Mouse (Mus musculus) right cerebral cortex, postnatal 14 days (tissue): ENCODE results near the gene Fggy.

Experiments used
- DNase-seq: peaks from one replicate; pipeline ENCODE4 v3.0.0; 2022

The Fggy gene

DNA sequence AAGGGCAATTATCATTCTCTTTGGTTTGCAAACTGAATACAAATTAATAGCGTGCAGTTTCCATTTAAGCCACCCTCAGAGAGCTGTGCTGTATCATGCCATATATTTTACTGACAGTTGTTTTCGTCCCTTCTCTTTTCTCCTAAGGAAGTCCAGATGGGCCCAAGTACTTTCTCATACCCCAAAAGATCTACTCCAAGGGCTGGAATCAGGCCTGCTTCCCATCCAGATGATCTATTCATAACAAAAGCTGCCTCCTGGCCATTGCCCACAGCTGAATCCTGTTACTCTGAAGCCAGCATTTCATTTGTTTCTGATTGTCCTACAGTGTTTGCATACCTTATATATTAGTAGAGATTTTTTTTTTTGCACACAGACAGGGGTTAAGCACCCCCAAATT lies 231.6 kb downstream of the Fggy start:
- no peak for DNase-seq

DNA sequence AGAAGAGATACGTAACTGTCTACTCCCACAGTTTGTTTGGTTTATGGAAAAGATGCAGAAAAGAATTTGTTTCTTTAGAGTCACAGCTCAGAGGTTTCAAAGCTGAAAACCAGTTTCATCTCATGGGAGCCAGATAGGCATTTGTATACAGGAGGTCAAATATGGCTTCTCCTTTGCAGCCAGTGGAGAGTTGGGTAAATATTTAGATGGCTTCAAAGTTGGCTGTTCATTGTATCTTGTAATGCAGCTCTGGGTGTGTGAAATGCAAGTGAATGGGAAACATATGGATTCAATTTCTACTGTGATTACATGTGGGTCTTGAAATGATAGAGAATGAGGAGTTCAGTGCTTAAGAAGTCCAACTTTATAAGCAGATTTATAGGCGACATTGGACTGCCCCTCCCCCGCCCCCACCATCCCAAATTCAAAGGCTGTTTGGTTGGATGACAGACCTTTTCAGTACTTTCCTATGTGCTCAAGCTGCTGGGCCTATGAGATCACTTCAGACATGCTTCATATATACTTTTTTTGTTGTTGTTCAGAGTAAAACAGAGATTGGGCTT lies 234.7 kb downstream of the Fggy start:
- no peak for DNase-seq

DNA sequence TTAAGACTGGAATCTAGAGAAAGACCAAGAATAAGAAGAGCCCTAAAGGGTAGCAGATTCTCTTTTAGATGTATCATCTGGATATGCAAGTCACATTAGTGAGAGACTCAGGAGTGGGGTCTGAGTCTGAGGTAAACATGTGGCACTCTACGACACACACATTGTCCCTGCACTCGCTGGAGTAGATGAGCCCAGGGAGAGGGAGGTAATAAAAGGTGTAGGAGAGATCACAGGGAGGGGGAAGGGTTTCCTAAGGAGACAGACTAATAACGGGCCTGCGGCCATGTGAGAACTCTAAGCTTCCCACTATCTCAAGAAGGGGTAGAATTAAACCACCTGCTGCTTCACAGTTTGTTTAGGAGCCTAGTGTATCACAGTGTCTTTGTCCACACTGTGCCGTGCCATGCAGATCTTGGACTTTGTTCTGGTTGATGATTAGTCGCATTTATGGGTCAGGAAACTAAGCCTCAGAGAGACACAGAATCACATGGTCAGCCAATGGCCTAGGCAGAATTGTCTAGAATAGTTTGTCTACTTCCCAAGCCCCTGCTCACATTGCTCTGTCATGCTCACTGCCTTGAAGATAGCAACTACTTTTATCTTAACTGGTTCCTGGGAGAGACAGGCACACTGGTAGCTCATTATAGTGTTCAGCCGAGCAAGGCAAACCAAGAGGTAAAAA lies 236.5 kb downstream of the Fggy start:
- DNase-seq = no peak

DNA sequence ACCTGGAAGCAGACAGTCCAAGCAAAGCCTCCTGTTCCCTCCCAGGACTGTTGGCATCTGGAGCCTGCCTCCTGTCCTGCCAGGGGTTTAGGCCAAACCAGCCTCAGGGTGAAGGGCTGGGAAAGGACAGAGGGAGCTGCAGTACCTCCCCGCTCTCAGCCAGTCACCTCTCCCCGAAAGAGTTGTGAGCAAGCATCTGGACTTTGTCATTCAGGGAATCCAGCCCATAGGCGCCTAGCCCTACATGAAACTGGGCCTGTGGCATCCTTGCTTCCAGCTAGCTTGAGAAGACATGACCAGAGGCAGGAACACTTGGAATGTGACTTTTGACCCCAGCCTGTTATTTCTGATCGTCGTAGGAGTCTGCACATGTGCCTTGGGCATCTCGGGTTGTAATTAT lies 237.3 kb downstream of the Fggy start:
- no peak for DNase-seq

DNA sequence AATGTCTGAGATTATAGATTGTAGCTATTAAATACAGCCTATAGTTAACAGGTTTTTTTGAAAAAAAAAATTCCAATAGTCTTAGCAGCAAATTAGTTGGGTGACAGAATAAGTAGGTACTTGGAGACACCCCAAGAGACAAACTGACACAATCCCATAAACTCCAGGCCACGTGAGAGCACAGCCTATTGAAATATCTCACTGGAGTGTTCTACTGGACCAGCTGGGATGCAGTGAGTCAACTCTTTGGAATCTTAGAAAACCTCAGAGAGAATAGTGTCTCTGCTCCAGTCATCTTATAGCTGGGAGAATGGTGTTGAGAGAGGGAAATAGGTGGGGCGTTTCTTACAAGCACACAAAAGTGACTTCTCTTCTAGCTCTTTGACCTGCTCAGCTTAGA lies 238.0 kb downstream of the Fggy start:
- DNase-seq = no peak

DNA sequence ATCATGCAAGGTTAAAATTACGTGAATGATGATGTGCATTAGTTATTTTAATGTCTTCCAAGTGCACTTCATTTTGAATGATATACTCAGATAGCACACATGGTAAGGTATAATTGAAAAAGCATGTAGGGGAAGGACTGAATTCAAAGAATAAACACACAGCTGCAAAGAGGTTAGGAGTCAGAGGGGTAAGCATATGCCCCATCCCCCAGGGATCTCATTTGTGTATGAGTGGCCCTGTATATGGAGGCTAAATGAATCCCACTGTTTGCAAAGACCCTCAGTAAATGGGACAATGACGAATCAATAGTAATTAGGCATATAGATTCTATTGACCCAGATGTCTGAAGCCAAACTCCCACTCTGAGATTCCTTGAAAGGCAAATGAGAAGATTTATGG lies 262.3 kb downstream of the Fggy start:
- DNase-seq = no peak

DNA sequence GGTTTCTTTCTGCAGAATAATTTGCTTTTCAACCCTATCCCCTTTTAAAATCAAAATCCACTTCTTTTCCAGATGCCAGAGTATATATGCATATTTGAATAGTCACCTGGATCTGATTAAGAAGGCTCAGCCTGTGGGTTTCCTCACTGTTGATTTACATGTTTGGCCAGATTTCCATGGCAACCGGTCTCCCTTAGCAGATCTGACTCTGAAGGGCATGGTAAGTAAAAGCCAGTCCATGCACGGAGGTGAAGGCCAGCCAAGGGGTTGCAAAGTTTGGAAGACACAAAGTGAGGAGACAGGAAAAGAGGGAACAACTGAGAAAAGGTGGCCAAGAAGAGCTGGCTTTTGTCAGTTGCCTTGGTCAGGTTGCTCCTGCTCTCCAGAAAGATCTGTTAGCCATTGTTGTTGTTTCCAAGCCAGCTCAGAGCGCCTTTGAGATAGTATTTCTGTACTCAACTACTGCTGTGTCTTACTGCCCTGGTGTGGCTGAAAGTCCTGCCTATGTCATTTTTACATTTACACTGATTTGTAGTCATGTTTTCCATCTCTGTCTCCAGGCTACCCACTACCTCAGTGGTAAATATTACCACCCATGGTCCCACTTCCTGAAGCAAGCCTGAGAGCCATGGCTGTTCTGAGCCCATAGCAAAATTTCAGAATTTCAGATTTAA lies 264.7 kb downstream of the Fggy start:
- no peak for DNase-seq

DNA sequence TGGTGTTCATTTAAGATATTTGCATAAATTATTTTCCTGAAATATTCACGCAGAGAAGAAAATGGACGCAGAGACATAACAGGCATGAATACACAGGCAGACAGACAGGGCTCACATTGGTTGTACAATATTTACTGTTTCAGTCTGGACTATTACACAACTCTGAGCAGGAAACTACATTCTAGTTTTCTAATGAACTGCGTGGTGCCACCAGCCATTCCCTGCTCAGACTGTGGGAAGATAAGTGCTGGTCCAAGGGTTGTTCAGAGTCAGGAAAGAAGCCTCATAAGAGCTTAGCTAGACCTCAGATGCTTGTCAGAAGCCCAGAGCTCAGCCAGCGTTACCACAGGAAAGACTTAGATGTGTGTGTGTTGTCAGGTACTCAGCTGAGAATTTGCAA lies 270.9 kb downstream of the Fggy start:
- no peak for DNase-seq

DNA sequence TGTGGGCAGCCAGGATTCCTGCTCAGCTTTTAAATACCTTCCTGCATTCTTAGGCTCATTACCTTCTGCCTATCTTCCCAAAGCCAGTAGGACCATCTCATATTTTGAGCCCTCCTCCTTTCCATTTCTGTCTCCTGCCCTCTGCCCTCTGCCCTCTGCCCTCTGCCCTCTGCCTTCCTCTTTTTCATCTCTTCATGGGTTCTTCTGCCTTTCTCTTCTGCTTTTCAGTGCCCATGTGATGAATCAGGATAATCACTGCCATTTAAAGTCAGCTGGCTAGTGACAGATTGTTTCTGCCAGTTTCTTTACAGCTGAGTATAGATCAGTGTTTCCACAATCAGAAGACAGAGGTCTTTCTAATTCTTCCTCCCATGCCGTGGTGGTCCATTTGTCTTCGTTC lies 273.0 kb downstream of the Fggy start:
- no peak for DNase-seq

DNA sequence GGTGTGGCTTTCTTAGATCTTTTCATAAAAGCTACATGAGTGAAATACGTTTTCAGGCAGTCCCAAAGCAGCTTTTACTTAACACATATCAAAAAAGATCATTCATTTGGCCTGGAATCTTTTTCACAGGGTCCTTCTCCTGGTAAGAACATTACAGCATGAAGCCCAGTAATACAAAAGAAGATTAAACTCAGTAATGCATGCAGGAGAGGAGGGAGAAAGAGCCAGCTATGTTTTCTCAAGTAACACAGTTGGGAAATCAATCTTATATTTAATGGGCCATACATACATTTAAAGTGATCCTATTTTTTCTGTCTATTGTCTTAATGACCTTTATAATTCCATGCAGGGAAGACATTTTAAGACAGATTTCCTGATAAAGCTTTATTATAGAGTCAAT lies 282.6 kb downstream of the Fggy start:
- DNase-seq = no peak

DNA sequence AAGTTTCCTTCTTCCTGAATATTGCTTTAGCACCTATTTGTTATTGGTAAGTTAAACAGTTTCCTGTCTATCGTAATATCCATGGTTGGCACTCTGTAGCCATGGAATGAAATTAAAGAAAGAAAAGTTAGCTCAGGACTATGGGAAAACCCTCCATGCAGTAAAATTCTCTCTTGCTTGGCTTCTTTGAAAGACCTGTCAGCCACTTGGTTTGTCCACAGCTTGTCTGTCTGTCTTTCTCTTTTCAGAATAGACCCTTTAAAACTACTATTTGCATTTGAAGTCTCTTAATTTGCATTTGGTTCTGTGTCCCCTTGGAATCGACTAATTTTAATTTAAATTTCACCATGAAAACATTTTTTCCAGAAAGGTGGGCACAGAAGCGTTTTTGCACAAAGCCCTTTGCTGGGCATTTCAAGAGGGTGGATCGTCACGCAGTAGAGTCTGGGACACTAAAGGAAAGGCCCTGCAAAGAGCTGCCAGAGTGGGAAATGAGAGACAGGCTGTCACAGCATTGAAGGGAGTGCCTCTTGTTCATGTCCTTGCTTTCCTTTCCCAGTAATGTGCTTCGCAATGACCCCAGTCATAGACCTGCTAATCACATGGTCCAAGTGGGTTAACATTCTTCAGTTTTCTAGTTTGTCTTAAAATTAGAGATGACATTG lies 283.2 kb downstream of the Fggy start:
- DNase-seq = no peak

DNA sequence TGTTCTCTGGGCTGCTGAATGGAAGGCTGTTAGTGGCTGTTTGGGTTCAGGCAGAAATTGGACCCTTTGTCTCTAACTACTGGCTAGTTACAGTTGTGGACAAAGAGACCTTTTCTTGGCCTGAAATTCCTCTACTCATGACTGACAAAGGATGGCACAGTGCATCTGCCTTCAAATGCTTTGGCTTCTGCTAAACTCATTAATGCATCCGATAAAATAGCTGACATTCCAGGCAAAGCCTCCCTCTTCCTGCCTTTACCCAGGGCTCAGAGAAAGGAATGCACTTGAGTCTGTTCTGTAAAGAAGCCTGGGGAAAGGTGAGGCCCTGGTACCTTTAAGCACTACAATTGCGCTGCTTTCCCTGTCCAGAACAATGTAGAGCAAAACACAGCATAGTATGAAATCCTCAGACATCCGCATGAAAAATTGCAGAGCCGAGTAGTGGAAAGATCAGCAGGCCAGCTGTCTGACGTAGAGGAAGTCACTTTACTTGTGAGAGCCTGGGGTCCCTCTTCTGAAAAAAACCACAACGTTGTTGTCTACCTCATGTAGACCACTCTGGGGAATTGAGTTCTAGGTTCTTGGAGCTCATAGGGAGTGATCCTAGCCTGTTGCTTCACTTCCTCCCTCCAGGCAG lies 288.8 kb downstream of the Fggy start:
- DNase-seq = no peak

DNA sequence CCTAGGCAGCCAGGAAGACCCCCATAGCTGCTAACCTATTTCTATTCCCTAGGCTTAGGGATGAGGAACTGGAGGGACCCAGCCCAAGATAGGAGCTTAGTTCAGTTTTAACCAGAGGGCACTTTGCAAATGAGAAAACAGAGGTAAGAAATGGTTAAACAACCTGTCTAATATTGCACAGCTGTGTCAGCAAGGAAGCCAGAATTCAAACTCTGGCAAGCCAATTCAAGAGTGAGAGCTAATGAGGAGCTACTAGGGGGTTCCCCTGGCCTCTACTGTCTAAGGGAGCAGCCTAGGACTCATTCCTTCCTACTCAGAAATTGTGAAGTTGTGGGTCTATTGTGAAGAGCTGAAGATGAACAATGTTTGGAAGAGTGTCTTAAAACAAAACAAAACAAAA lies 289.9 kb downstream of the Fggy start:
- no peak for DNase-seq

DNA sequence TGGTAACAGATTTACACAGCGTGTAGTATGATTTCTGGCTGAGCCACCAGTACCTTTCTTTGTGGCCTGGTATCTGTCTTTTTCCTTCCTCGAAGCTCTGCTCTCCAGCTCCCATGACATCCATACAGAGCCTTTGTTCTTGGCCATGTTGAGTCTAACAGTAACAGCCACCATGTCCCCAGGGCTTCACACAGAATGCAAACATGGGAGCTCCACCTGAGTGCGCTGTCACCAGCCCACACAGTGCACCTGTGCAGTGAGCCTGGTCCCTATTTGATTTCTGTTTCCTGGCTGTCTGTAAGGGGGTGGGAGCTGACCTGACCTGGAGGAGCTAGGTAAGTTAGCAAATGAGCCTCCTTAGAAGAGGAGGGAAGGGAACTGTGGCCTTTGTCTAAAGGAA lies 290.4 kb downstream of the Fggy start:
- DNase-seq = no peak

DNA sequence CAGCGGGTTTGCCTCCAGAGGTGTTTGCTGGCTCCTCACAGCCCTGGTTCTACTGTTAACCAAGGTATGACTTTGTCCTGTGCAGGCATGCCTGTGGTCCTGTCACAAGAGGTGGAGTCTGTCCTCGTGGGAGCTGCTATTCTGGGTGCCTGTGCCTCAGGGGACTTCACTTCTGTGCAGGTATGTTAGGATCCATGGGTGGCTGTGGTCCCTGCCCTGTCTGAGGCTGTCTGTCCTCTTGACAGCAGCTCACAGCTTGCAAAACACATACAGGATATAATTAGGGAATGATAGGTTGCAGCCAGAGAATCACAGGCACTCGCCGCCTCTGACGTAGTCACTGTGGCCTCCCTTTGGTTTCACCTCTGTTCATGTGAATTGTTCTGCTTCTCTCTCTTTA lies 292.2 kb downstream of the Fggy start:
- DNase-seq = no peak

DNA sequence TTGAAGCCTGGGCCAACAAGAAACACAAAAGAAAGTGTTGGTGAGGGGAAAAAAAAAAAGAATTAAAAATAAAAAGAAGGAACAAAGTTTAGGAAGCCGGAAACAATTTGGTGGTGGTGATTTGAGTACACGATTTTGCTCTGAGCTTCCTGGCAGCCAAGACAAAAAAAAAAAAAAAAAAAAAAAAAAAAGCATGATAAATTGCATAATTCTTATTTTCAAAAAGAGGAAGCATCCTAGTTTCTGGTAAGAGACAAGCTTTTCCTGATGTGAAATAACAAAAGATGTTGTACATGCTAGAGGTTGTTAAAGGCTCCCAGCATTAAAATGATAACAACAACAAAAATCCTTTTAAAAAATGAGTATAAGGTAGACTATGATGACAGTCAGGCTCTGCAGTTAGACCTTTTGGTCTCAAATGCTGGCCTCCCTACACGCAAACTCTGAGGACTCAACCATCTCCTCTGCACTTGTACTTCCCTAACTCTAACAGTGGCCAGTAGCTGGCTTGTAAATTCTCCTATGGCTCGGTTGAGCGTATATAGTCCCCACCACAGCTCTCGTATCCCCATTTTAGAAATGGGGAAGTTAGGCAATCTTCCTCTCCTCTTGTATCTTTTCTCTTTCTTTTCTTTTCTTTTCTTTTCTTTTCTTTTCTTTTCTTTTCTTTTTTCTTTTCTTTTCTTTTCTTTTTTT lies 292.9 kb downstream of the Fggy start:
- no peak for DNase-seq

DNA sequence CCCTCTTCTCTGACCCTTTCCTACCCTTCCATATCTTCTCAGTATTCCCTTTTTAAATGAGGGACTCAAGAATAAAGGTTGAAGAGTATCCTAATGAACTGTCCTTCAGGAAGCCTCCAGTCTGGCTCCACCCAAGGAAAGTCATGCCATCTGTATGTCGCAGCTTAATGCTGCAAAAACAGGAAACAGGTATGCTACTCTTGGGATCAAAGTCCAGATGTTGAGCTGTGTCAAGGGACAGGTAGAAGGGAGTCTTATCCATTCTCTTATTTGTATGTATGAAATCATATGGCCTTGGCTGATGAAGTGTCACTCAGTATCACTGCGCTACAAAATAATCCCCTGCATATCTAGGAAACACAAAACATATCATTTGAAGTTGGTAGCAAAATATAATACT lies 294.9 kb downstream of the Fggy start:
- no peak for DNase-seq

DNA sequence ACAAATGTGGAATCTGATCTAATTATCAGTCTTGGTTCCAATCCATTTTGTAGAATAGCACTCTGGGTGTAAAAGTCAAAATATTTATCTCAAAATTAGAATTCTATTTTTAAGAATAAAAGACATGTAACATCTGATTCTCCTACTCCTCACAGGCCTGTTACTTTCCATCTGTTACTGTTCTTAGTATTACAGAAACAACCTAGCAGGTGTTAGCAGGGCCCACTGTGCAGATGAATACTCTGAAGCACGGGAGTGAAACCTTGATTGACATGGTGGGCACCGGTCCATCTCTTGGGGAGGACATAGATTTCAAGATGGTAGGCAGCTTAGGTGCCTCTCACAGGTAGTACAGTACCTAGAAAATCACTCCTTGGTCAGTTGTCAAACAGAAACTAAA lies 298.7 kb downstream of the Fggy start:
- DNase-seq = no peak

DNA sequence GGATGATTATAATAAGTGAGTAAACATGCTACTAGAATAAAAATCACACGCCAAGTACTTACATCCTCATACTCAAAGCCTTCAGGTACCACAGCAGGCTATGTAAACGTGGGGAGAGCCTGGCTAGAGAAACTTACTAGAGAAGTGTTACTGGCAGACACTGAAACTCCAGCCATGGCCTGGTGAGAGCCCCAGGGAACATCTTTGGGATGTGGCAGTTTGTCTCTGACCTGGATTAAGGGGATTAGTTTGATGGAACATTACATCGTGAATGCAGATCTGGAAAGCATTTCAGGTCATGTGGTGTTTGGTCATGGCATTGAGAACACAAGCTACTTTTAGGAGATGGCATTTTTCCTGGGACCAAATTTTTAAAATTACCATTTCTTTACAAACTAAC lies 303.3 kb downstream of the Fggy start:
- DNase-seq = no peak

DNA sequence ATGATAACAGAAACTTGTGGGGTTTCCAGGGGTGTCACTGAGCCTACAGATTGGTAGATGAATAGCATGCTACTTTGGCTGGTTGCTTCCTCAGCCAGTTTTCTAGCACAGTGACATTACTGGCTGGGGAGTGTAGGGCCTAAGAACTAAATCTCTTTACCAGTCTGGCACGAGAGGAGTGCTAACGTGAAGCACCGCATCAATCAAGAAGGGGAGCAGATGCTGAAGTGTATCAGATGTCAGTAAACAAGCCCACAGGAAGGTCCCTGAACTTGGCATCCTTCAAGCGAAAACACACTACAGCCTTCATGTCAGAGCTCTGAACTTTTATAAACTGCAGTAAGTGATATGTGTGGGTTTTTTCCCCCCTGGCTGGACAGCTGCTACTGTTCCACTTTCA lies 303.8 kb downstream of the Fggy start:
- DNase-seq = no peak

DNA sequence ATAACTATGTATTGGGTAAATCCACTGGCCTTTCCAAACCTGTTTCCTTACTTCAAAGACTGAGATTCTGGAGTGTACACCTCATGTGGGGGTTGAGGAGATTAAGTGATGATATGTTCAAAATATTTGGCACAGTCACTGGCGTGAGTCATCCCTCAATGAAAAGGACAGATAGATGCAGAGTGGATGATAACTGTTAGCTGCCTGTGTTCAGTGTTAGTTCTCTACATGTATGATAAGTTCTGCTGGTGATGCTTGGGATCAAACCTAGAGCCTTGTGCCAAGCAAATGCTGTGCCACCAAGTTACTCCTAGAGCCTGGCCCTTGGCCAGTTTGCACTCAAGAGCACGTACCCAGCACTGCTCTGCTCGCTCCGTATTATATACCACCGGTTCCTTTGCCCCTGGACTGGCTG lies 304.4 kb downstream of the Fggy start:
- no peak for DNase-seq

DNA sequence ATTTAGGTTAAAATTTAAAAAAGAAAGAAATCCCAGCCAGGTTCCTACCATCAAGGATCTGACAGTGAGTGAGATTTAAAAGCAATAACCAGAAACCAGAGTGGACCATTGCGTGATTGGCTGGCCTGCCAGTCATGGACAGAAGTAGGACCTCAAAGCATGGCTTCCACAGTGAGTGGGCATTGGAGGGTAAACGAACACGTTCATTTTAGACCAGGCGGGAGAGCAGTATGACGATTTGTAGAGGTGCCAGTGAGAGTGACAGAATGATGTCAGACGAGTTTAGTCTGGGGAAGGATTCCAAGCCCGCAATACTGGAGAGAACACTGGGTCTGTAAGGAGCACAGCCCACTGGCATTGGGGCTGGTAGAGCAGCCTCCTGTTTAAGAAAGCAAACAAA lies 305.0 kb downstream of the Fggy start:
- no peak for DNase-seq
